Mouse (Mus musculus) CH12.LX (cell line): Measurements from ENCODE around the gene Ddi2.

Source experiments
- CTCF ChIP-seq, 2 experiments: IDR thresholded peaks in 1 of 2; conservative IDR thresholded peaks in 1 of 2; 2 replicates each; pipeline ENCODE4 v1.5.1; 2011 to 2012; ENCODE audit warnings: low read depth in 2 of 2, low read length in 2 of 2, improper control_type of control experiment in 1 of 2, inconsistent platforms in 1 of 2, mild to moderate bottlenecking in 1 of 2, moderate library complexity in 1 of 2
- KAT2A ChIP-seq: IDR thresholded peaks from 2 replicates; pipeline ENCODE4 v1.6.1; 2012; ENCODE audit warnings: low read length, improper control_type of control experiment, inconsistent platforms; ENCODE audit not compliant: insufficient replicate concordance
- MAFK ChIP-seq: IDR thresholded peaks from 2 replicates; pipeline ENCODE4 v1.6.1; 2011; ENCODE audit warnings: low read length, improper control_type of control experiment; ENCODE audit not compliant: insufficient replicate concordance
- NRF1 ChIP-seq: IDR thresholded peaks from 2 replicates; pipeline ENCODE4 v1.6.1; 2014; ENCODE audit warnings: low read depth, mild to moderate bottlenecking, inconsistent platforms, low read length, improper control_type of control experiment, moderate library complexity
- POLR2A ChIP-seq: IDR thresholded peaks from 2 replicates; pipeline ENCODE4 v1.6.1; 2011; ENCODE audit warnings: low read depth, mild to moderate bottlenecking, improper control_type of control experiment, low read length

DNA sequence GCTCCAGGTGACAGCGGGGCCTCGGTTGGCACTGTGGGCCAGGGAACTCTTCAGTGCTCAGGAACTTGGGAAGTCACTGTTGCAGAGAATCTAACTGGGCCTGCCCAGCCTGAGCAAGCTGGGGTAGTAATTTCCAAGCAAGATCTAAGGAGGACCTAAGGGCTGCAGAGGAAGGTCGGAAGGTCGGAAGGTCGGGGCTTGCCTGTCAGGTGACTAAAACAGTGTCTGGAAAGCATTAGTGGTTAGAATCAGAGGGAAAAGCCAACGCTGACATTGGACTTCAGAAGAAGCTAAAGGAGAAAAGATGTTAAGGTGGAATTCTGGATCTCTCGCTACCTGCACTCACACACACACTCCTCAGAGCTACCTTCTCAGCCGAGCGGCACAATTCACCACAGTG, 87.2 kb downstream of the Ddi2 start:
- TF ChIP-seq NRF1 = no peak
- TF ChIP-seq CTCF (conservative IDR thresholded peaks at IDR 0.05 in 1 of 2, IDR thresholded peaks at IDR 0.05 in 1 of 2; ENCODE audit: low read depth in 2 of 2, low read length in 2 of 2) = no peak
- TF ChIP-seq KAT2A = no peak
- TF ChIP-seq MAFK = no peak
- TF ChIP-seq POLR2A = no peak
